25 mouse cellular contexts compared by ENCODE assay signal in genomic region chr3:131857442-131857841, GRCm38 (mm10).
"Had no signal": no experiment of that assay in that cellular context is flagged by ENCODE, and none has a peak within 500 bp of the region (broad histone marks: within the 10 kb centered on the region; RNA-seq: fewer than 3 reads in every experiment).

No protein-coding gene starts in this region.

- H3K9ac ChIP-seq: forebrain, postnatal 0 days; heart, embryonic 12.5 days; hindbrain, embryonic 12.5 days; hindbrain, embryonic 14.5 days; intestine, embryonic 15.5 days; limb, embryonic 12.5 days had no signal

- H3K9me3 ChIP-seq: heart, embryonic 10.5 days; heart, embryonic 12.5 days; hindbrain, embryonic 10.5 days; hindbrain, embryonic 12.5 days; intestine, embryonic 15.5 days; limb, embryonic 10.5 days; limb, embryonic 12.5 days had no signal

- ATAC-seq: forebrain, postnatal 0 days; hindbrain, embryonic 16.5 days; inflammation-experienced regulatory T-cells, adult 6 months; intestine, embryonic 15.5 days; intestine, postnatal 0 days had no signal

- H3K27ac ChIP-seq: gastrocnemius, adult 2 months; heart, embryonic 10.5 days; hindbrain, embryonic 10.5 days; hindbrain, embryonic 12.5 days; hindbrain, embryonic 14.5 days; intestine, embryonic 15.5 days; layer of hippocampus, adult 2 months; left cerebral cortex, adult 2 months; limb, embryonic 10.5 days; limb, embryonic 12.5 days had no signal

- DNase-seq: forebrain, postnatal 0 days; gastrocnemius, adult 2 months; gastrocnemius, postnatal 10 days; gastrocnemius, postnatal 25 days; heart, adult 18-20 months; heart, postnatal 10 days; heart, postnatal 4 days; kidney, adult 18-20 months; kidney, adult 8-10 months; kidney, postnatal 10 days; kidney, postnatal 25 days; kidney, postnatal 4 days had no signal

- H3K36me3 ChIP-seq: heart, embryonic 10.5 days; heart, embryonic 12.5 days; hindbrain, embryonic 10.5 days; hindbrain, embryonic 12.5 days; intestine, embryonic 15.5 days; limb, embryonic 10.5 days; limb, embryonic 12.5 days had no signal

- H3K27me3 ChIP-seq: heart, embryonic 12.5 days; hindbrain, embryonic 12.5 days; intestine, embryonic 15.5 days; limb, embryonic 12.5 days had no signal

- H3K4me2 ChIP-seq: heart, embryonic 12.5 days; hindbrain, embryonic 12.5 days; hindbrain, embryonic 14.5 days; intestine, embryonic 15.5 days; limb, embryonic 12.5 days had no signal

- H3K4me1 ChIP-seq: heart, embryonic 10.5 days; heart, embryonic 12.5 days; hindbrain, embryonic 10.5 days; hindbrain, embryonic 12.5 days; intestine, embryonic 15.5 days; limb, embryonic 10.5 days had no signal

- H3K4me3 ChIP-seq: gastrocnemius, adult 2 months; heart, embryonic 10.5 days; heart, embryonic 12.5 days; hindbrain, embryonic 10.5 days; hindbrain, embryonic 12.5 days; intestine, embryonic 15.5 days; layer of hippocampus, adult 2 months; left cerebral cortex, adult 2 months; limb, embryonic 10.5 days; limb, embryonic 12.5 days had no signal
